Mouse (Mus musculus): Measurements from ENCODE around the gene Trib2. TPM values are rescaled to one million over a fixed set of nuclear protein-coding genes. Genes with fewer than 3 reads are reported as not detected.

The Trib2 gene
- polyA plus RNA-seq, 1 experiment from 2014 or later = 63.7 TPM

GRCm38 (mm10) chr12:15800196-15800913 is 16.4 kb downstream of the Trib2 start:
- H3K9me3 ChIP-seq (ENCODE audit: control insufficient read depth, low read length) = no peaks in the 10 kb centered on the region
- no peak overlapping the region for H3K27ac ChIP-seq (ENCODE audit: low read depth, low read length)
- H3K4me2 ChIP-seq = no peak overlapping the region
- DNase-seq (ENCODE audit: low spot score, missing footprints) (no peak), ATAC-seq (ENCODE audit: low FRiP score) (no peak)
- H3K4me1 ChIP-seq (ENCODE audit: control insufficient read depth, insufficient read depth, low read length) = peaks cover 4% of the 10 kb centered on the region; the same call in 1 of the 2 replicates
- no peaks in the 10 kb centered on the region for H3K27me3 ChIP-seq (ENCODE audit: control insufficient read depth, insufficient read depth, low read length)
- H3K9ac ChIP-seq (ENCODE audit: low read length) = no peak overlapping the region
- 89% methylated on average over 4 of the region's 4 CpGs for WGBS
- H3K36me3 ChIP-seq (ENCODE audit: control insufficient read depth, insufficient read depth, low read length) = peaks cover 4% of the 10 kb centered on the region; the same call in 1 of the 2 replicates
- no peak overlapping the region for H3K4me3 ChIP-seq (ENCODE audit: low read depth, low read length)

- H3K27ac ChIP-seq (ENCODE audit: low read depth, low read length) = no peak overlapping the region
- ATAC-seq (ENCODE audit: low FRiP score) (no peak), DNase-seq (ENCODE audit: low spot score, missing footprints) (no peak)
- peaks cover 5% of the 10 kb centered on the region for H3K36me3 ChIP-seq (ENCODE audit: control insufficient read depth, insufficient read depth, low read length)
- peaks cover 4% of the 10 kb centered on the region; the same call in 1 of the 2 replicates for H3K4me1 ChIP-seq (ENCODE audit: control insufficient read depth, insufficient read depth, low read length)
- no peaks in the 10 kb centered on the region for H3K9me3 ChIP-seq (ENCODE audit: control insufficient read depth, low read length)
- no peak overlapping the region for H3K4me2 ChIP-seq
- no peak overlapping the region for H3K4me3 ChIP-seq (ENCODE audit: low read depth, low read length)
- no peak overlapping the region for H3K9ac ChIP-seq (ENCODE audit: low read length)
- no peaks in the 10 kb centered on the region for H3K27me3 ChIP-seq (ENCODE audit: control insufficient read depth, insufficient read depth, low read length)
- WGBS = 74% methylated on average over 7 of the region's 7 CpGs
Measured at GRCm38 (mm10) chr12:15798019-15798418, 18.7 kb downstream of the Trib2 start.

GRCm38 (mm10) chr12:15795886-15796285 is 20.8 kb downstream of the Trib2 start:
- peak; percentile 17 for DNase-seq (ENCODE audit: low spot score, missing footprints)
- Histone ChIP-seq H3K4me2 (no peak overlapping the region), H3K4me3 (ENCODE audit: low read depth, low read length) (no peak overlapping the region)

GRCm38 (mm10) chr12:15793336-15793735 is 23.4 kb downstream of the Trib2 start:
- no peaks in the 10 kb centered on the region for H3K4me1 ChIP-seq (ENCODE audit: control insufficient read depth, insufficient read depth, low read length)
- no peaks in the 10 kb centered on the region for H3K27me3 ChIP-seq (ENCODE audit: control insufficient read depth, insufficient read depth, low read length)
- DNase-seq (ENCODE audit: low spot score, missing footprints) = peak; percentile 54
- H3K9me3 ChIP-seq (ENCODE audit: control insufficient read depth, low read length) = no peaks in the 10 kb centered on the region
- ATAC-seq (ENCODE audit: low FRiP score) = no peak
- WGBS = 93% methylated on average over 8 of the region's 8 CpGs
- no peak overlapping the region for H3K27ac ChIP-seq (ENCODE audit: low read depth, low read length)
- H3K36me3 ChIP-seq (ENCODE audit: control insufficient read depth, insufficient read depth, low read length) = peaks cover 5% of the 10 kb centered on the region
- H3K9ac ChIP-seq (ENCODE audit: low read length) = no peak overlapping the region
- no peak overlapping the region for H3K4me2 ChIP-seq
- H3K4me3 ChIP-seq (ENCODE audit: low read depth, low read length) = no peak overlapping the region

More at GRCm38 (mm10) chr12:15795886-15796285, 20.8 kb downstream of the Trib2 start:
- H3K9me3 ChIP-seq (ENCODE audit: control insufficient read depth, low read length) = no peaks in the 10 kb centered on the region
- H3K4me1 ChIP-seq (ENCODE audit: control insufficient read depth, insufficient read depth, low read length) = no peaks in the 10 kb centered on the region; the same call in 1 of the 2 replicates
- WGBS = 78% methylated on average over 3 of the region's 3 CpGs
- no peak overlapping the region for H3K27ac ChIP-seq (ENCODE audit: low read depth, low read length)
- H3K9ac ChIP-seq (ENCODE audit: low read length) = no peak overlapping the region
- no peak for ATAC-seq (ENCODE audit: low FRiP score)
- H3K27me3 ChIP-seq (ENCODE audit: control insufficient read depth, insufficient read depth, low read length) = no peaks in the 10 kb centered on the region
- peaks cover 5% of the 10 kb centered on the region for H3K36me3 ChIP-seq (ENCODE audit: control insufficient read depth, insufficient read depth, low read length)

GRCm38 (mm10) chr12:15790181-15790580 is 26.5 kb downstream of the Trib2 start:
- Histone ChIP-seq H3K4me1 (ENCODE audit: control insufficient read depth, insufficient read depth, low read length) (no peaks in the 10 kb centered on the region), H3K4me2 (no peak overlapping the region), H3K9ac (ENCODE audit: low read length) (no peak overlapping the region), H3K36me3 (ENCODE audit: control insufficient read depth, insufficient read depth, low read length) (peaks cover 3% of the 10 kb centered on the region), H3K27ac (ENCODE audit: low read depth, low read length) (no peak overlapping the region), H3K27me3 (ENCODE audit: control insufficient read depth, insufficient read depth, low read length) (no peaks in the 10 kb centered on the region), H3K4me3 (ENCODE audit: low read depth, low read length) (no peak overlapping the region), H3K9me3 (ENCODE audit: control insufficient read depth, low read length) (no peaks in the 10 kb centered on the region)
- WGBS = 85% methylated on average over 2 of the region's 2 CpGs
- DNase-seq (ENCODE audit: low spot score, missing footprints) (peak; percentile 6), ATAC-seq (ENCODE audit: low FRiP score) (no peak)

GRCm38 (mm10) chr12:15777047-15777446 is 39.7 kb downstream of the Trib2 start:
- H3K4me3 ChIP-seq (ENCODE audit: low read depth, low read length) = no peak overlapping the region
- H3K36me3 ChIP-seq (ENCODE audit: control insufficient read depth, insufficient read depth, low read length) = no peaks in the 10 kb centered on the region
- no peaks in the 10 kb centered on the region for H3K9me3 ChIP-seq (ENCODE audit: control insufficient read depth, low read length)
- no peaks in the 10 kb centered on the region for H3K27me3 ChIP-seq (ENCODE audit: control insufficient read depth, insufficient read depth, low read length)
- no peak overlapping the region for H3K27ac ChIP-seq (ENCODE audit: low read depth, low read length)
- H3K4me2 ChIP-seq = no peak overlapping the region
- no peaks in the 10 kb centered on the region for H3K4me1 ChIP-seq (ENCODE audit: control insufficient read depth, insufficient read depth, low read length)
- DNase-seq (ENCODE audit: low spot score, missing footprints) (no peak), ATAC-seq (ENCODE audit: low FRiP score) (no peak)
- no peak overlapping the region for H3K9ac ChIP-seq (ENCODE audit: low read length)

- H3K27ac ChIP-seq (ENCODE audit: low read depth, low read length) = no peak overlapping the region
- no peak overlapping the region for H3K4me2 ChIP-seq
- ATAC-seq (ENCODE audit: low FRiP score) = no peak
- H3K9me3 ChIP-seq (ENCODE audit: control insufficient read depth, low read length) = no peaks in the 10 kb centered on the region
- no peak overlapping the region for H3K4me3 ChIP-seq (ENCODE audit: low read depth, low read length)
- no peaks in the 10 kb centered on the region for H3K27me3 ChIP-seq (ENCODE audit: control insufficient read depth, insufficient read depth, low read length)
- no peak for DNase-seq (ENCODE audit: low spot score, missing footprints)
- H3K9ac ChIP-seq (ENCODE audit: low read length) = no peak overlapping the region
- no peaks in the 10 kb centered on the region for H3K4me1 ChIP-seq (ENCODE audit: control insufficient read depth, insufficient read depth, low read length)
- 75% methylated on average over 6 of the region's 6 CpGs for WGBS
- H3K36me3 ChIP-seq (ENCODE audit: control insufficient read depth, insufficient read depth, low read length) = no peaks in the 10 kb centered on the region
Measured at GRCm38 (mm10) chr12:15771686-15772085, 45.0 kb downstream of the Trib2 start.

GRCm38 (mm10) chr12:15768536-15768935 is 48.2 kb downstream of the Trib2 start:
- Histone ChIP-seq H3K4me2 (no peak overlapping the region), H3K36me3 (ENCODE audit: control insufficient read depth, insufficient read depth, low read length) (no peaks in the 10 kb centered on the region), H3K9me3 (ENCODE audit: control insufficient read depth, low read length) (no peaks in the 10 kb centered on the region), H3K9ac (ENCODE audit: low read length) (no peak overlapping the region), H3K27ac (ENCODE audit: low read depth, low read length) (no peak overlapping the region), H3K27me3 (ENCODE audit: control insufficient read depth, insufficient read depth, low read length) (no peaks in the 10 kb centered on the region), H3K4me3 (ENCODE audit: low read depth, low read length) (no peak overlapping the region), H3K4me1 (ENCODE audit: control insufficient read depth, insufficient read depth, low read length) (no peaks in the 10 kb centered on the region)
- DNase-seq (ENCODE audit: low spot score, missing footprints) (no peak), ATAC-seq (ENCODE audit: low FRiP score) (no peak)
- WGBS = 91% methylated on average over 3 of the region's 3 CpGs

GRCm38 (mm10) chr12:15765996-15766395 is 50.7 kb downstream of the Trib2 start:
- no peak overlapping the region for H3K9ac ChIP-seq (ENCODE audit: low read length)
- H3K4me3 ChIP-seq (ENCODE audit: low read depth, low read length) = no peak overlapping the region
- no peak overlapping the region for H3K4me2 ChIP-seq
- H3K27ac ChIP-seq (ENCODE audit: low read depth, low read length) = no peak overlapping the region
- ATAC-seq (ENCODE audit: low FRiP score) = no peak
- no peaks in the 10 kb centered on the region for H3K9me3 ChIP-seq (ENCODE audit: control insufficient read depth, low read length)
- no peaks in the 10 kb centered on the region for H3K27me3 ChIP-seq (ENCODE audit: control insufficient read depth, insufficient read depth, low read length)
- 91% methylated on average over 12 of the region's 12 CpGs for WGBS
- H3K36me3 ChIP-seq (ENCODE audit: control insufficient read depth, insufficient read depth, low read length) = no peaks in the 10 kb centered on the region
- no peaks in the 10 kb centered on the region for H3K4me1 ChIP-seq (ENCODE audit: control insufficient read depth, insufficient read depth, low read length)
- no peak for DNase-seq (ENCODE audit: low spot score, missing footprints)
